Mouse (Mus musculus) kidney, adult 8-10 months (tissue): ENCODE measurements around the gene Hes1.

Experiments
- DNase-seq, 2 experiments: peaks; one replicate each; pipeline ENCODE4 v3.0.0; 2022

Gene Hes1

DNA sequence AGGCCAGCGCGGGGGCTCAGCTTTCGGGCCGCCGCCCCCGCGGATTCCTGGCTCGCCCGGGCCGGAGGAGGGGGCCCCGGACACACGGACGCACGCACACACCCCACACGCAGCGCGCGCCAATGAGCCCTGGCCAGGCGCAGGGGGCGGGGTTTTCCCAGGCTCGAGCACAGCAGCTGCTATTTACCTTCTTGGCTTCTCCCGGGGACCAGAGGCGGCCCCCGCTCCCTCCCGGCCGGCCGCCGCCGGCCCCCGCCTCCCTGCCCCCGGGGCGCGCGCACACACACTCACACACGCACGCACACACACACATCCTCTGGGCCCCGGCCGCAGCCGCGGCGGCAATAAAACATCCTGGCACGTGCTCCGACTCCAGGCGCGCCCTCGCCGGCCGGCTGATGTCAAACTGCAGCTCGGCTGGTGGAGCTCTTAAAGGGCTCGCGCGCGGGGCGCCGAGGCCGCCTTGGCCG lies at the start of gene Hes1:
TSS of gene Hes1 (plus strand) at position 401 of the 470 bp plus-strand sequence.
- peak; percentile 95 to 96 for DNase-seq

DNA sequence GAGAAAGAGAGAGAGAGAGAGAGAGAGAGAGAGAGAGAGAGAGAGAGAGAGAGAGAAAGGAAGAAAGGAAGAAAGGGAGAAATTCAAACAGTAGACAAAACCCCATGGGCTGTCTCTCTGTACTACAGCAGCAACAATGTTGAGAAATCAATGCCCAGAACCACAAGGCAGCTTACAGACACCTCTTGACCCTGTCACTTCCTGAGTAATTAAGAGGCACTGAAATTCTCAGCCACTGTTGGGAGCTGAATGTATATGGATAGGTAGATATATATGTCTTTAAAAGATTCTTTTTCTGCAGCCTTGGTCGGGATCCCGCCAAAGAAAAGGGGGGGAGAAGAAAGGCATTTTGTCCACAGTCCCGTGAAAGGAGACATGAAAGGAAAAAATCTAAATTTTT lies 48.1 kb upstream of the Hes1 start:
- DNase-seq, result no peak

DNA sequence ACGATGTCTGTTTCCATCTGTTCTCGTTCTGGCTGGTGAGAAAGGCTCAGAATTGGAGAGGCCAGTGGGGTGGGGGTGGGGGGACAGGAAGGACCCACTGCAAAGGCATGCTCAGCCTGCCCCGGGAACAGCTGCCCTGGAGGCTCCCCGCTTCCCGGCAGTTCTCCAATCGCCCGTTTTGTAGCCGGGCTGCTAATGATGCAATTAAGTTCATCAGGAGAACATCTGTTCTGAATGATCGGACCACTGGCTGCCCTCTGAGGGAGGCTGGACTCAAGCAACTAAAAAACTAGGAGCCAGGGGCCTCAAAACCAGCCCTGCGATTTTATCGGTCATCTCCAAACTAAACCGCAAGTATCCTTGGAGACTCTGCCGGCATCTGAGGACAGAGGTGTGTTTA lies 44.1 kb upstream of the Hes1 start:
- DNase-seq, result no peak

DNA sequence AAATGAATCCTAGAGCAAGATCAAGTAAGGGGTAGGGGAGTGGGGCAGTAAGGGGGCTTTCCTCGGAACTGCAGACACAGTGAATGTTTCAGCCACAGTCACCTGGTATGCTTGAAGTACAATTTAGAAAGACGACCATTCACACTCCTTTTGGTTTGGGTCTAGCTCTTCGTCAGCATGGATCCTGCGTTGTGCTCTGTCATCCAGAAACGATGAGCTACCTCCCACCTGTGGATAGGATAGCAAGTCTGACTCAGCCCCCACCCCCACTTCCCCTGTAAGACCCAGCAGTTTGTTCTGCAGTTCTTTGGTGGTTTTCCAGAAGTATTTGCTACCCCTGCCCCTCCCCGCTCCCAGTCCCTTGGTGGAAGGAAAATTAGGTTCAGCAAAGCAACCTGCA lies 41.8 kb upstream of the Hes1 start:
- no peak for DNase-seq

DNA sequence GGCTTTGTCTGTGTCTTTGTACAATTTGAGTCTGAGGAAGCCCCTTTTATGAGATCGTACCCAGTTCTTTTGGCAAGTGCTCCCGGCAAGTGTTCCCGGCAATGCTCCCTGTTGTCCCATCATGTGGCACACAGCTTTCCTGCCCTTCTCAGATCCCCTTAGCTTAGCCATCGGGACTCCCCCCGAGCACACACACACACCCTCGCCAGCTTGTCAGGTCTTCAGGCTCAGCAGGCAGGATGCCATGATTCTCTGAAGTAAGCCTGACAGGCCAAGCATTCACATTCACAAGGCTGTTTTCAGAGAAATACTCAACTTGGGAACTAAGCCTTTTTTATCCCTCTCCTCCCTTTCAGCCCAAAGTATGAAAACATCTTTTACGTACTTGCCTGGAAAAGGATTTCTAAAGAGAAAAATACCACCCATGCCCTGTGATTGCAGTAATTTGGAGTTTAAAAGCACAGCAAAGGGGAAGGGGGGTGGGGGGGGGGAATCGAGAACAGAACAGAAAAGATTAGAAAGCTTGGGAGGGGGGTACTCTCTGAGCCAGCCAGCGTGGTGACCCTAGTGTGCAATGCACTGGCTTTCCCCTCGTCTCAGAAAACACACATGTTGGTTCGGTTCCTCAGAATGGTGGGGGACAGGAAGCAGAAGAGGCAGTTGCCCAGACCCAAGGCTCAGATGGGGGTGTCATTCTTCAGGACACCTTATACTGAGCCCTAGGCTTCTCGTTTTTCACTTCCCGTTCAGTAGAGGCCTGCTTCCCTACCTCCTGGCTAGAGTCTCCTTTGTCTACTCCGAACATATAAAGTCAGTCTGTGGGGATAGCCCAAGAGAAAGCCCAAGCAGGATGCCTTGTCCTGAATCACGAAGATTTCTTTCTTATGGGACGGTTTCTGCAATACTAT lies 41.0 kb upstream of the Hes1 start:
- no peak for DNase-seq

DNA sequence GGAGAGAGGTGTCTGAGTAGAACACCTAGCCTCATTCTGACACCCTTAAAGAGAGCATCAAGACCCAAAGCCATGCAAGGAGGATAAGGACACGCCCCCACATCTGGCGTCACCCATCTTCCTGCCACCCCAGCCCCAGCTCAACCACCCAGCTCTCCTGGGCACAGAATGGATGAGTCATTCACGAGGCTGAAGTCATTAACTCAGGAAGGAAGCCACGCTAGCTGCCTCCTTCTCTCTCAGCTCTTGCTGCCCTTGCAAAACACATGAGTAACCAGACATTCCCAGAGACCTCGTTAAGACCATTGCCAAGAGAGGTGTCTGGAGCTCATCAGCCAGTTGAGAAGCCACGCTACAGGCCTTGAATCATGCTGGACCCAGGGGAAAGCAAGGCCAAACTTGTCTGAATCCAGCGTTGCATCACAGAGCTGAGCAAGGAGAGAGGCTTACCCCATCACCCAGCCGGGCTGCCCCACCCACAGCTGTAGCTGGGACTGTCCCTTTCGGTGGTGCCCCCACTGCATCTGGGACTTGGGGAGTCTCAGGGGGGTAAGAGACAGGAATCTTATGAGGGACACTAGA lies 39.4 kb upstream of the Hes1 start:
- DNase-seq, result no peak

DNA sequence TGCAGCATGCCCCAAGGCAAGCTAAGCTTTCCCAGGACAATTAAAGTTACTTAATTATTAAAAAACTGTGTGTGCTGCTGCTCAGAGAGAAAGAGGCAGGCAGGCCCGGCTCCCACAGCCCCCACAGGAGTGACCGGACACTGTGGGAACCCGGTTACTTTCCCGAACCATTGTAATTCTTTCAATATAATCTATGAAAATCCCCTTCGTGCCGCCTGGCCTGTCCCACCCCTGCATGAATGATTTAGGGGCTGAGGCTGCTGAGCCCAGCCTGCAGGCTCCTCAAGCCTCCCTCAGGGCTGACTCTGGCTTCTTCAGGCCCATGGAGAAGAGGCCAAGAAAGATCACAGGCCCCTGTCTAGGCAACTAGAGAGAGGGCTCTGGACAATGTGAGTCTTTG lies 36.0 kb upstream of the Hes1 start:
- DNase-seq, result no peak

DNA sequence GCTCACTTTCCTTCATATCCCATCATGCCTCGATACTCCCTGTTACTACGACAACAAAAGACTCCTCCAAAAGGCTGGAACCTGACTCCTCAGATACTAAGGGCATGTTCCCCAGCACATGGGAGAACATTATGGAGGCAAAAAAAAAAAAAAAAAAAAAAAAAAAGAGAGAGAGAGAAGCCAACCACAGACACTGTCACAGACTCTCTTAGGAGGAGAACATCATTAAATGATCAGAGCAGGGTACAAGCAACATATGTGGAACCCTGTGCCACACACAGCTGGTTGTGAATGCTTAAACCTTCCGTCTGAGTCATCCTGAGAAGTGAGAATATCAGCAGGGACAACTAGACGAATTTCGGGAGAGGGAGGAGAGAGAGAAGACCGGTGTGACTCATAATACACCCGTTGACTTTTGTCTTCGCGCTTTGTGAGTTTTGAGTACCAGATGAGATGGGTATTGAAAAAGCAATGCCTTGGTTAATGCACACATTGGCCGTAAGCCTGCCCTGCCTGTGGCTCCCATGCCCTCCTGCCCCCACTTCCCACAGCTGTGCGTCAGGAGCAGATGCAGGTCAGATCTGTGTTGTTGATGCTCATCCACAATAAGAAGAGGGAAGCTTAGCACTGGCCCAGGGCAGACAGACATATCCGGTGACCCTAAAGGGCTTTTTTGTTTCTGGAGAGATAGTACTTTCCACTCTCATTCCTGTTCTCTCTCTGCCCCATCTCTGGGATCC lies 34.8 kb upstream of the Hes1 start:
- DNase-seq, result no peak

DNA sequence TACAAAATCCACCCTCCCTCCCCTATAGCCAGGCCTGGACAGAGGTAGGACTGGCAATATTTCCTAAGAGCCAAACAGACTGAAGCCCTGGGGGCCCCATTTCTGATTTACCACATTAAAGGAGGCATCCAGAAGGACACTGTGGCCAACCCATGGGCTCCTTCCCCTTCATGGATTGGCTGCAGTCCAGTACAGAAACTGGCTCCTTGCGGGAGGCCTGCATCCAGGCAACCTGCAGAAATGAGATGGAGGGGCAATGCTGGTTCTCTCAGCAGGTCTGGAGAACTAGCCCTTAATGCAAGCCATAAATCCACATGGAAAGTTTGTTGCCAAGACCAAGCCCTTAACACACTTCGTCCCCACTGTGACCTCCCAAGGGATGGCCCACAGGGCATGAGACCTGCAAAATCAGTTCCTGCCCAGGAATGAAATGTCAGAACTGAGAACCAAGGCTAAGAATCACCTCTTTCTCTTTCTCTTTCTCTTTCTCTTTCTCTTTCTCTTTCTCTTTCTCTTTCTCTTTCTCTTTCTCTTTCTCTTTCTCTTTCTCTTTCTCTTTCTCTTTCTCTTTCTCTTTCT lies 31.8 kb upstream of the Hes1 start:
- DNase-seq, result no peak

DNA sequence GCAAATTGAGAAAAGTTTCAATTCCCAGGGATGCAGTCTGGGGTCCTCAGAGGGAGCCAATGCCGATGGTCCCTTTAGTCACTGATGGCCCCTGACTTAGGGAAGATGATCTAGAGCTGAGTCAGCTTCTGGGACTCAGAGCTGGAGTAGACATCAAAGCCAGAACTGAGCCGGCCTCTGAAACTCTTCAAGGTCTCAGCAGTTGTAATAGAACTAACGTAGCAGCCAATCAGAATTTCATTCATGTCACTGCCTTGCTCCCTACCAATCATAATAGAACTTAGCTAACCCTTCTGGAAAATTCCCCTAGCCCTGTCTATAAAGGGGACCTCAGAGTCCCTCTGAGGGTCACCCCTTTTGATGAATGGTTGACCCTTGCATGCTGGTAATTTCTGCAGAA lies 30.8 kb upstream of the Hes1 start:
- no peak for DNase-seq

DNA sequence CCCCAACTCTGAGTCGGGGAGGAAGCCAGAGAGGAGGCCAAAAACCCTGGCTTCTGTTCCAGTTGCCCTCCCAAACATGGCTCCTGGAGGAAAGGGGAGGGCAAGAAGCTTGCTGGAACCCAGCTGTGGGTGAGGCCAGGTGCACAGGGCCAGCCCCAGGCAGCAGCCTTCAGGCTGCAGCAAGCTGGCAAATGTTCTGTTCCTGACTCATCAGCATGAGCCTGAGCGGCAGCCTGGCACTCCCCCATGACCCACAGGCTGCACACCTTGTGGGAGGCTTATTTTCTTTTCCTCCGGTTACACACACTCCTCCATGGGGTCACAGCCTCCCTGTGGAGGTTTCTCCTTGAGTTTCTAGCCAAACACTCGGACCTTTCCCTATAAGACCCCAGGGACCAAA lies 30.2 kb upstream of the Hes1 start:
- DNase-seq, result no peak

DNA sequence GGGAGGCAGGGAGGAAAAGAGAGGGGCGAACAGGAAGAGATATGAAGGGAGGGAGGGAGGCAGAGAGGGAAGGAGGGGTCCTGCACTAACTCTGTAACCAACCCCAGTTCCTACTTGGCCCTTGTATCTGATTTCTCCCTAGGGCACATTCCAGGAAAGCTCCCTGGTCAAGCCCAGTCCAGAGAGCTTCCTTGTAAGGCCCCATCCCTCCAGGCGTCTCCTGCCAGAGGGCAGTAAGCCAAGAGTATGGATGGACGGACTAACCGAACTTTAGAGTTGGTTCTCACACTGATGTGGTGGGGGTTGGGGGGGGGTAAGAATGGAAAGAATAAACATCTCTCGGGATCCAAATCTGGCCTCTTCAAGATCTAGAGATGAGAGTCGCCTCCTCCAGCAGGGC lies 29.7 kb upstream of the Hes1 start:
- peak; percentile 52 to 69 for DNase-seq

DNA sequence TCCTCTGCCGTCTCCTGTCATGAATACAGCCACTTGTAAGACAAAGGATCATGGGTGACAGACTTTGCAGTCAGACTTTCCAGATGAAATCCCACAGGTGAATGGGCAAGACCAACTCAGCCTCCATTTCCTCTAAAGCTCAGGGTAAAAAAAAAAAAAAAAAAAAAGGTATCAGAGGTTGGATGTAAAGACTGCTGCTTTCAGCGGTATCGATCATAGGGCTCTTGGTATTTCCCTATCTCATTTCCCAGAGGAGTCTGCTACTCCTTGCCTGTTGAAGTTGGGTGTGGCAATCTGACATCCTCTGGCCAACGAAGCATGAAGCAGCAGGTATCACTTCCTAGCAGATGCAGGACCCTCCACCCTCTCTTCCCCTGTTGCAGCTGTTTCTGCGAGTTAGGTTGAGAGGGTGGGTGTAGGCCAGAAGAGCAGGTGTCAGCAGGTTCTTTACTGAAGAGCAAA lies 29.2 kb upstream of the Hes1 start:
- DNase-seq, result no peak

DNA sequence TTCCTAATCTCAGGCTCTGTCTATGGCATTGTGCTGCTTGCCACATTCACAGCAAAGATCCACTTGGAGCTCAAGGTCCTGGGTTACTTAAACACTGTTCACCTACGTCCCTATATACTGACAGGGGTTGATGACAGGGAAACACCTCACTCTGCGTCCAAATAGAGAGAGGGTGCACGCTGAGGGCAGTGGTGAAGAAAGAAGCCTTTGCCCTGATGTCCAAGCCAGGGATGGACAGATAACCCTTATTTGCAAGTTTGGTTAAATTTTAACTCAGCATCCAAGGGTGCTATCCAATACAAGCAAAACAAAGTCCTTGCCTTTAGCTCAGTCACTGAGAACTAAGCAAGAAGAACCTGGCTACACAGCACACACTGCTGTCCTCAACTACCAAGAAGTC lies 28.1 kb upstream of the Hes1 start:
- peak in 1 of 2 experiments; percentile 76 for DNase-seq

DNA sequence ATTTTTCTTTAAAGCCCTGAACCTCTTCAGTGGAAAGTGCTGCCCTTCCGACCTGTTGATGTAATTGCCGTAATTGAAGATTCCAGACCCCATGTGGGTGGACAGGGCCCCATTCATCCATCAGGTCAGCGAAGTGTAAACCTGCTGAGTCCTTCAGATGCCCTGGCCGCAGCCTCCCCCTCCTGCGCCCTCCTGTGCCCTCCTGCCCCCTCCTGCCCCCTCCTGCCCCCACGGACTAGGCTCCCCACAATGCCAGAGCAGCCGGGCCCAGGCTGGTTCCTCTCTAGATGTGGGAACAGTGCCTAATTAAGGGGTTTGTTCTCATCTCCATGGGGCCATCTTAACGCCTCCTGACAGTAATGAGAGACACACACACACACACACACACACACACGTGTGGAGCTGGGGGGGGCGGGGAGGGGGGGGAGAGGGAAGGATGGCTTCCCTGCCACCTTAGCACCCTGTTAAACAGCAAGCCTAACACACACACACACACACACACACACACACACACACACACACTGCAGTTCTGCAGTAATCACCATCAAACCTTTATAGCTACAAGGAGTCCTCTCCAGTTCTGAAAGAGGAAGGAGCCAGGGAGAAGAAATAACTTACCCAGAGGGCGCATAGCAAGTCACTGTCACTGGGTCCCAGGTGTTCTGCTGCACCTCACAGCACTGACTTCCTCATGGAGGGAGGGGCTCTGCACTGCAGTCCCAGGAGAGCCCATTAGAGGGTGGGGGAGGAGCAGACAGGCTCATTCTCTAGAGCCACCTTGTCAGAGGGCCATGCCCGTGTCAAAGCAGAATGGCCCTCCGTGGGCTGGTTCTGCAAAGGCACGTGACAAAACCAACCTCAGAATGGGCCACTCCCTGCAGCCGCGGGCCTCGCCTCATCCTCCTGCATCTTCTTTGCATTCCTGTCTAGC lies 25.3 kb upstream of the Hes1 start:
- no peak for DNase-seq

DNA sequence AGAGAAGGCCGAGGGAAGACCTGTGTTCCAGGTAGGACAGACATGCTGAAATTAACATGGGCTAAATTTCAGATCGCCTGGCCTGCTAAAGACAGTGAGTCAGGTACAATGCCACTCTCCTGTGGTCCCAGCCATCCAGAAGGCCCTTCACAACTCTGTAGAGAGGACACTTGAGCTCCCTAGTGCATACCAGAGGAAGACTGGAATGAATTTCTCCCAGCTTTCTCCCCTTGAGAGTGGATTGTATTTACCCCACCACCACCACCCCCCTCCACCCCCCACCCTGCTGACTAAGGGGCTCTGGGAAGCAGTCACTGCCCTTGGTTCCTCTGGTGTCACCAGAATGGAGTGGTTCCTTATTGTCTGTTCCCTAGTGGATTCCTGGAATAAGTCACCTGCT lies 24.3 kb upstream of the Hes1 start:
- DNase-seq, result no peak

DNA sequence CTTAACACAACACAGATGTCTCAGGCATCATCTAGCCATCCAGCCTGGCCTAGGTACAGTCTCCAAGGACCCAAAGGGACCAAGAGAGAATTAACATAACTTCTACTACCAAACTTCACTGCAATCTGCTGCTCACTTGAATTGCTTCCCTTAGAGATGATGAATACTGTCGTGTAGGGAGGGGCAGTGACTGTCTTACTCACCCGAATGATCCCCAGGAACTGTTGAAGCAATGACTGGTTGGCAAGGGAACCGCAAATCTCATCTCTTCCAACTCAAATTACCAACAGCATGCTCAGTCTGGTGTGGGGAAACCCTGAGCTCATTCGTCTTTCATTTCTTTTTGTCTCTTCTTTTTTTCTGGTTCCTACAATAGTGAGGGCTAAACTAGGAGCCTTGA lies 21.3 kb upstream of the Hes1 start:
- DNase-seq, result no peak

DNA sequence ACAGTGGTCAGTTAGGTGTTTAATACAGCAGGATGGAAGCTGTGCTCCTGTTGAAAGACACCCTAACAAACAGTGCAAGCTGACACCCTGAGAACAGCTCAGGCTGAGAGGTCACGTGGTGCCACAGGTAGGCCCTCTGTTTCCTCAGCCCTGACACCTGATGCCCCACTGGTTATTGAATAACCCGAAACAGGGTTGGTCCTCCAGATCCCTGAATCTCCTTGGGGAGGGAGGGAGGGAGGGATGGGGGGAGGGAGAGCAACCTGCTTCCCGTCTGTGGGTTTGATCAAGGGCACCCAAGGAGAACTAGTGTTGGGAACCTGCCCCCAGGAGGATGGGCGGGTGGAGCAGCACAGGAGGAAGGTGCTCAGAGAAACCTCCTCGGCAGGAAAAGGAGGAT lies 18.6 kb upstream of the Hes1 start:
- peak; percentile 86 to 94 for DNase-seq

DNA sequence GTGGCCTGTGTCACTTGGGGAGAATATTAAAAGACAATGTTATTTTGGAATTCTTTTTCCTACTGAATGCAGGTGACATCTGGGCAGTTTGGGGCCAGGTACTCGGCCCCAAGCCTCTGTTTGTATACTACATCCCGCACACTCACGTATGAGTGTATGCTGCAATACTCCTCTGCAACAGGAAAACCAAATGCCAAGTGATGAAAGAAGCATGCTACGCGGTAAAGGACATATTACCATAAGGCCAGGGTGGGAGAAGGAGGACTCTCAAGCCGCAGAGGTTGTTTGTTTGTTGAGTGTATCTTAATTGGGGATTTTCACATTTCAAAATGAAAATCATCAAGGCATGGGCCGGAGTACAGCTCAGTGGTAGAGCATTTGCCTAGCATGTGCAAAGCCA lies 17.2 kb upstream of the Hes1 start:
- no peak for DNase-seq

DNA sequence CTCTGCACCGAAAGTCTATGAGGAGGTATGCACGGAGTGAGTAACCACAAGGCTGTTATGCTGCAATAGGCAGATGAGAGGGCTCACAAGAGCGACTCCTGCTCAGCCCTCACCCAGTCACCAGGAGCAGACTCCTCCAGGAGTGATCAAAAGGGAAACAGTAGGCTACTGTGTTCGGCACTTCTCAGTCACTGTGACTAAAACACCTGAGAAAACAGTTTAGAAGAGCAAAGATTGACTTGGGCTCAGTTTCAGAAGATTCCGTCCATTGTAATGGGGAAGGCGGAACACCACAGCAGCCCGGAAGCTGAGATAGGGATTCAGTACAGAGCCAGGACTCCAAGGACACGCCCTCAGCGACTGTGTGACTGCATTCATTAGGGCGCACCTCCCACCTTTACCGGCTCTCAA lies 16.8 kb upstream of the Hes1 start:
- DNase-seq, result no peak

DNA sequence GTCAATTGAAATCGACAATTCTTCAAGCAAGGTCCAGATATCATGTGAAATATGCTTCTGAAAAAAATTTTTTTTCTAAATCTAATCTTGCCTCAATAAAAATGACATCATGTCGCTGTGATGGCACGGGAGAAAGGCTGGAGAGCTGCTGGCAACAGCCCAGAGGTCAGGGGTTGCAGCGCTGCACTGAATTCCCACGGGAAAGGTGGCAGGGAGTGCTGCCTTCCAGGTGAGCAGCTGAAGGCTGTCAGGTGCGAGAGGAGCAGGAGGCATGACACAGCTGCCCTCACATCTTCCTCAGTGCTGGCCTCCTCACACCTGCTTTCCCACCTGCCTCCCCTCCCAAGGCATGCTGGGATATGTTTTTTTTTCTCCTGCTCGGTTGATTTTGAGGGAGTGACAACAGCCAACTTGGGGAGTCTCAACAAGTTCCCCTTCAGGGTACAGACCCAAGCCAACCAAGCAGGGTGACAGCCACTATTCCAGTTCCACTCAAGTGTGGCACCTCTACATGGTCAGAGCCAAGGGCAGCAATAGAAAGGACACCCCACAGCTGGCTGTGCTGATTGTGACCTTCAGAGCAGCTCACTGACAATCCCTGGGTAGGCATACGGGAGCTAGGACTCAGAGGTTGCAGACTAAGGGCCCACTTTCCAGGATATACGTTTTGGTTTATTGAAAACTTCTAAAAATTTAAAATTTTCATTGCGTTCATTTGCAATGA lies 13.3 kb upstream of the Hes1 start:
- DNase-seq, result peak in 1 of 2 experiments; percentile 67
